Mouse (Mus musculus) hematopoietic multipotent progenitor cell, adult 10-12 weeks (in vitro differentiated cells): ENCODE data around the gene Tlx3. TPM values are rescaled to one million over a fixed set of nuclear protein-coding genes. Genes with fewer than 3 reads are reported as not detected.

Experiments used
- polyA plus RNA-seq: library from polyadenylated mRNA; stranded (reverse); fragments of >175 nt; gene quantifications from 2 replicates; pipeline ENCODE4 v1.2.3, GENCODE M21; 2012; ENCODE audit warnings: low replicate concordance

Gene Tlx3
- not detected in 2 replicates for polyA plus RNA-seq

DNA sequence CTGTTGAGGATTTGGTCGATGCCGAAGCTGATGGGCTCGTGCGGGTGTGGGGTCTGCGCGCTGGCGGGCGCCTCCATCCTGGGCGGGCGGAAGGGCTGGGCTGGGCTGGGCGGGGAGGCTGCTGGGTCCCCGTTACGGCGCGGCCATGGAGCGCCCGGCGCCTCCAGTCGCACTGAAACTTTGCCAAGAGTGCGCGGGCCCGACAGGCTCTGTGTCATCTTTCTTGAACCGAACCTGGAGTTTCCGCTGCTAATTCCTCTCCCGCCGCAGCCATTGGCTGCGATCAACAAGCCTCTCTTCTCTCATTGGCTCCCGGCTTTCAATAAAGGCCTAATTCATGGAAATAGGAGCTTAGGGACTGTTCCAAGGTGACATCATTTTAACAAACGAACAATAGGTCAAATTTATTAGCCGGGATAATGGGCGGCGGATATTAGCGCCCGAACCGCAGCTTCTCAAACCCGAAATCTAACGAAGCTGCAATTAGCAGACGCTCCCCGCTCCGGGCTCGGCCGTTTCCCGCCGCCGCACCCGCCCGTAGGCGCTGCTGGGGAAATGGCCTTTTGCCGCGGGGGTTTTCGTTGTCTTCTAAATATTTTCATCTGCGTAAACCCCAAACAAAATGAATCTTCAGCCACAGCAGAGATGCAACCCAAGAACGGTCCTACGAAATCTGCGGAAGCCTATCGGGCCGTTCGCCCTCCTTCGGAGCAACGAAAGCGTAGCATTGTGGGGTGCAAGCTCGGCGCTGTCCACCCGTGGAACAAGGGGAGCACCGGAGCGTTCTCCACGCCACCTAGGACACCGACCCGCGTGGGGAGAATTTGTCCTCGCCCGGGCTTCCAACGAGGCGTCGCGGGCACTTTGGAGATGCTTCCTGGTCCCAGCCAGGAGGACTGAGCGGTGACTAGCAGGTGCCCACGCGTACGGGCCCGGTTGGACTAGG lies at the start of gene Tlx3:
Gene Tlx3 (minus strand): TSS at position 207 of the 946 bp plus-strand sequence.

DNA sequence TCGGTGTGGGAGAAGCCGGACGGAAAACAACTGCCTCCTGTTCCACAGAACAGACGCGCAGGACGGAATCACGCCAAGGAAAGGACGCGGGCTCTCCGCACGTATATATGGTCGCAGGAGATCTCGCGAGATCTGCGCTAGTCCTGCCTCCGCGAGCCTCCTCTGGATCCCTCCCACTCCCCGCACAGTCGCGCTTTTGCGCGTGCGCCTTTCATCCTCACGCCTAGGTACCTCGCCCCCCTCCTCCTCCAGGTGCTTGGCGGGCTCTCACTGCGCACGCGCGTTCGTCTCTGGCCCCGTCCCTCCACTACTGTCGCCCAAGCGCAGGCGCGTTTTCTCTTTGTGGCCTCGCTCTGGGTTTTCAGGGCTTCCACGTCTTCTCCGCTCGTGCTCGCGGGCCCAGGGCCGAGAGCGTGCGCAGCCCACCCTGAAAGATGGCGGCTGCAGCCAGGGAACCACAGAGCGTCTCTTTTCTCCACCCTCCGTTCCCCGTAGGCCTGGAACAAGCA lies 40.3 kb downstream of the Tlx3 start, which contains the start of gene Npm1:
Gene Npm1 (minus strand): TSS at position 209 of the 509 bp plus-strand sequence.

Other genes starting within 250 kb of the Tlx3 start
- 0.17 and 0.36 TPM in 2 replicates for gene Fgf18, start 56.2 kb downstream of the Tlx3 start, polyA plus RNA-seq
- gene Npm1, start 40.4 kb downstream of the Tlx3 start, polyA plus RNA-seq = 17.4 and 88.8 TPM in 2 replicates
- not detected in 2 replicates for gene Gm12117, start 73.1 kb upstream of the Tlx3 start, polyA plus RNA-seq